Mouse (Mus musculus): ENCODE measurements around the gene Hoxb6. TPM values are rescaled to one million over a fixed set of nuclear protein-coding genes. Genes with fewer than 3 reads are reported as not detected.

Hoxb6 gene
- polyA plus RNA-seq, 1 experiment, result 8.3 TPM

- Histone ChIP-seq H3K4me1 (ENCODE audit: control insufficient read depth, insufficient read depth, insufficient read length, low read length) (peaks cover 5% of the 10 kb centered on the region; the same call in 1 of the 2 replicates), H3K27ac (ENCODE audit: insufficient read depth, low read depth, low read length) (peak overlapping the region; percentile 72), H3K27me3 (ENCODE audit: control insufficient read depth, insufficient read depth, low read length) (peaks cover 35% of the 10 kb centered on the region), H3K4me3 (ENCODE audit: low read depth, low read length) (peak overlapping the region; percentile 70), H3K36me3 (ENCODE audit: control insufficient read depth, insufficient read depth, low read length) (peaks cover 2% of the 10 kb centered on the region; the same call in 1 of the 2 replicates)
- WGBS, result 2% methylated on average over 30 of the region's 34 CpGs
- TF ChIP-seq POLR2A (IDR thresholded peaks at IDR 0.05; ENCODE audit: low read depth, low read length), result no peak
- no peak for TF ChIP-seq CTCF (IDR thresholded peaks at IDR 0.05; ENCODE audit: extremely low read depth, insufficient read length, insufficient replicate concordance, low read depth, low read length)
Observed at GRCm38 (mm10) chr11:96319071-96319902, 27.0 kb downstream of the Hoxb6 start.

GRCm38 (mm10) chr11:96319910-96320309, 27.6 kb downstream of the Hoxb6 start:
- peaks cover 2% of the 10 kb centered on the region; the same call in 1 of the 2 replicates for H3K36me3 ChIP-seq (ENCODE audit: control insufficient read depth, insufficient read depth, low read length)
- H3K4me1 ChIP-seq (ENCODE audit: control insufficient read depth, insufficient read depth, insufficient read length, low read length), result peaks cover 5% of the 10 kb centered on the region; the same call in 1 of the 2 replicates
- H3K27me3 ChIP-seq (ENCODE audit: control insufficient read depth, insufficient read depth, low read length), result peaks cover 30% of the 10 kb centered on the region
- TF ChIP-seq POLR2A (IDR thresholded peaks at IDR 0.05; ENCODE audit: low read depth, low read length) (no peak), CTCF (IDR thresholded peaks at IDR 0.05; ENCODE audit: extremely low read depth, insufficient read length, insufficient replicate concordance, low read depth, low read length) (no peak)
- H3K27ac ChIP-seq (ENCODE audit: insufficient read depth, low read depth, low read length), result peak overlapping the region; percentile 69
- WGBS, result 4% methylated on average over 29 of the region's 29 CpGs
- peak overlapping the region; percentile 70 for H3K4me3 ChIP-seq (ENCODE audit: low read depth, low read length)

GRCm38 (mm10) chr11:96320688-96321087, 28.4 kb downstream of the Hoxb6 start:
- 24% methylated on average over 17 of the region's 17 CpGs for WGBS
- peaks cover 30% of the 10 kb centered on the region for H3K27me3 ChIP-seq (ENCODE audit: control insufficient read depth, insufficient read depth, low read length)
- TF ChIP-seq POLR2A (IDR thresholded peaks at IDR 0.05; ENCODE audit: low read depth, low read length) (no peak), CTCF (IDR thresholded peaks at IDR 0.05; ENCODE audit: extremely low read depth, insufficient read length, insufficient replicate concordance, low read depth, low read length) (no peak)
- peak overlapping the region; percentile 26 for H3K4me3 ChIP-seq (ENCODE audit: low read depth, low read length)
- peaks cover 5% of the 10 kb centered on the region; the same call in 1 of the 2 replicates for H3K4me1 ChIP-seq (ENCODE audit: control insufficient read depth, insufficient read depth, insufficient read length, low read length)
- H3K27ac ChIP-seq (ENCODE audit: insufficient read depth, low read depth, low read length), result peak overlapping the region; percentile 49
- H3K36me3 ChIP-seq (ENCODE audit: control insufficient read depth, insufficient read depth, low read length), result peaks cover 2% of the 10 kb centered on the region; the same call in 1 of the 2 replicates

- peaks cover 34% of the 10 kb centered on the region for H3K27me3 ChIP-seq (ENCODE audit: control insufficient read depth, insufficient read depth, low read length)
- WGBS, result 23% methylated on average over 5 of the region's 5 CpGs
- peaks cover 2% of the 10 kb centered on the region; the same call in 1 of the 2 replicates for H3K36me3 ChIP-seq (ENCODE audit: control insufficient read depth, insufficient read depth, low read length)
- TF ChIP-seq POLR2A (IDR thresholded peaks at IDR 0.05; ENCODE audit: low read depth, low read length) (no peak), CTCF (IDR thresholded peaks at IDR 0.05; ENCODE audit: extremely low read depth, insufficient read length, insufficient replicate concordance, low read depth, low read length) (no peak)
- no peak overlapping the region for H3K4me3 ChIP-seq (ENCODE audit: low read depth, low read length)
- H3K27ac ChIP-seq (ENCODE audit: insufficient read depth, low read depth, low read length), result no peak overlapping the region
- peaks cover 5% of the 10 kb centered on the region; the same call in 1 of the 2 replicates for H3K4me1 ChIP-seq (ENCODE audit: control insufficient read depth, insufficient read depth, insufficient read length, low read length)
Observed at GRCm38 (mm10) chr11:96321846-96322245, 29.6 kb downstream of the Hoxb6 start.

- peak overlapping the region; percentile 45; the same call in 1 of the 2 replicates for H3K27ac ChIP-seq (ENCODE audit: insufficient read depth, low read depth, low read length)
- peaks cover 34% of the 10 kb centered on the region for H3K27me3 ChIP-seq (ENCODE audit: control insufficient read depth, insufficient read depth, low read length)
- H3K36me3 ChIP-seq (ENCODE audit: control insufficient read depth, insufficient read depth, low read length), result peaks cover 2% of the 10 kb centered on the region; the same call in 1 of the 2 replicates
- 61% methylated on average over 6 of the region's 6 CpGs for WGBS
- H3K4me3 ChIP-seq (ENCODE audit: low read depth, low read length), result no peak overlapping the region
- peaks cover 5% of the 10 kb centered on the region; the same call in 1 of the 2 replicates for H3K4me1 ChIP-seq (ENCODE audit: control insufficient read depth, insufficient read depth, insufficient read length, low read length)
- no peak for TF ChIP-seq POLR2A (IDR thresholded peaks at IDR 0.05; ENCODE audit: low read depth, low read length)
- no peak for TF ChIP-seq CTCF (IDR thresholded peaks at IDR 0.05; ENCODE audit: extremely low read depth, insufficient read length, insufficient replicate concordance, low read depth, low read length)
Observed at GRCm38 (mm10) chr11:96322738-96323137, 30.5 kb downstream of the Hoxb6 start.

- Histone ChIP-seq H3K4me1 (ENCODE audit: control insufficient read depth, insufficient read depth, insufficient read length, low read length) (peaks cover 5% of the 10 kb centered on the region; the same call in 1 of the 2 replicates), H3K27ac (ENCODE audit: insufficient read depth, low read depth, low read length) (peak within 1 kb of the TSS; percentile 58), H3K36me3 (ENCODE audit: control insufficient read depth, insufficient read depth, low read length) (peaks cover 2% of the 10 kb centered on the region; the same call in 1 of the 2 replicates), H3K4me3 (ENCODE audit: low read depth, low read length) (no peak within 1 kb of the TSS), H3K27me3 (ENCODE audit: control insufficient read depth, insufficient read depth, low read length) (peaks cover 30% of the 10 kb centered on the region)
- TF ChIP-seq POLR2A (IDR thresholded peaks at IDR 0.05; ENCODE audit: low read depth, low read length) (no peak), CTCF (IDR thresholded peaks at IDR 0.05; ENCODE audit: extremely low read depth, insufficient read length, insufficient replicate concordance, low read depth, low read length) (no peak)
- WGBS, result 59% methylated on average over 10 of the region's 10 CpGs
Observed at GRCm38 (mm10) chr11:96323154-96323553, 30.9 kb downstream of the Hoxb6 start, which contains the start of gene Hoxb3. Gene Hoxb3 (plus strand): TSS chr11:96323326.

GRCm38 (mm10) chr11:96324125-96324524, 31.8 kb downstream of the Hoxb6 start:
- 45% methylated on average over 5 of the region's 5 CpGs for WGBS
- Histone ChIP-seq H3K36me3 (ENCODE audit: control insufficient read depth, insufficient read depth, low read length) (peaks cover 2% of the 10 kb centered on the region; the same call in 1 of the 2 replicates), H3K27ac (ENCODE audit: insufficient read depth, low read depth, low read length) (peak overlapping the region; percentile 58), H3K4me3 (ENCODE audit: low read depth, low read length) (no peak overlapping the region), H3K4me1 (ENCODE audit: control insufficient read depth, insufficient read depth, insufficient read length, low read length) (peaks cover 5% of the 10 kb centered on the region; the same call in 1 of the 2 replicates), H3K27me3 (ENCODE audit: control insufficient read depth, insufficient read depth, low read length) (peaks cover 21% of the 10 kb centered on the region)
- no peak for TF ChIP-seq POLR2A (IDR thresholded peaks at IDR 0.05; ENCODE audit: low read depth, low read length)
- TF ChIP-seq CTCF (IDR thresholded peaks at IDR 0.05; ENCODE audit: extremely low read depth, insufficient read length, insufficient replicate concordance, low read depth, low read length), result no peak

All from small intestine, adult 2 months (tissue).